Mouse (Mus musculus): Measurements from ENCODE around the gene Hnrnpab. TPM values are rescaled to one million over a fixed set of nuclear protein-coding genes. Genes with fewer than 3 reads are reported as not detected.

The Hnrnpab gene
- total and polyA plus RNA-seq, 3 experiments = 893 to 2,181 (median 1,100) TPM

- H3K79me2 ChIP-seq (replicated peaks; ENCODE audit: control insufficient read depth, extremely low read depth, insufficient read depth, poor library complexity, severe bottlenecking) = peaks cover 28% of the 10 kb centered on the region
- dilution Hi-C loops (cut with MboI; ENCODE audit: extremely low pct_ligation_motif_present, extremely low pct_unique_long_range_greater_than_20kb, low sequenced_read_pairs) = no loop called here
- peak overlapping the region; percentile 63 for H3K27ac ChIP-seq (ENCODE audit: insufficient read depth, low read depth)
- H3K9me3 ChIP-seq (replicated peaks; ENCODE audit: low read length) = no peaks in the 10 kb centered on the region
- peak overlapping the region; percentile 84 for H3K4me2 ChIP-seq (ENCODE audit: insufficient read depth, low read depth, poor library complexity, severe bottlenecking)
- in situ Hi-C loops (cut with MboI; ENCODE audit: low pct_ligation_motif_present, low pct_unique_long_range_greater_than_20kb, low sequenced_read_pairs) = no loop called here
- DNase-seq (ENCODE audit: extremely low read depth) = no peak
- H3K9ac ChIP-seq (ENCODE audit: insufficient read depth, low read depth) = peak overlapping the region; percentile 87
- H3K27me3 ChIP-seq (replicated peaks) = no peaks in the 10 kb centered on the region
- peak overlapping the region; percentile 64 to 93 (median 68) for H3K4me3 ChIP-seq (replicated peaks in 1 of 3; ENCODE audit: low read depth in 2 of 3, low read length in 2 of 3, poor library complexity in 1 of 3)
- H3K4me1 ChIP-seq (ENCODE audit: control insufficient read depth in 1 of 2, insufficient read depth in 2 of 2) = peaks cover 12 to 56% of the 10 kb centered on the region in 2 experiments
- H3K36me3 ChIP-seq (replicated peaks in 1 of 2; ENCODE audit: control insufficient read depth in 1 of 2, insufficient read depth in 1 of 2, low read length in 1 of 2) = peaks cover 39 to 41% of the 10 kb centered on the region in 2 experiments
- TF ChIP-seq KAT2A (IDR thresholded peaks at IDR 0.05; ENCODE audit: insufficient replicate concordance, low read length) = no peak
- no peak for TF ChIP-seq HCFC1 (IDR thresholded peaks at IDR 0.05; ENCODE audit: low read depth, low read length)
- TF ChIP-seq POLR2AphosphoS2 (IDR thresholded peaks at IDR 0.05; ENCODE audit: low read depth, low read length) = no peak
- TF ChIP-seq MAX (IDR thresholded peaks at IDR 0.05; ENCODE audit: low read length) = no peak
- no peak for TF ChIP-seq E2F4 (IDR thresholded peaks at IDR 0.05; ENCODE audit: insufficient replicate concordance, low read depth, low read length)
- no peak for TF ChIP-seq ZNF384 (IDR thresholded peaks at IDR 0.05; ENCODE audit: low read depth, low read length)
- no peak for TF ChIP-seq NELFE (IDR thresholded peaks at IDR 0.05; ENCODE audit: low read depth, low read length)
- TF ChIP-seq NRF1 (IDR thresholded peaks at IDR 0.05; ENCODE audit: low read depth, low read length) = no peak
- no peak for TF ChIP-seq USF2 (conservative IDR thresholded peaks at IDR 0.05; ENCODE audit: low read depth, low read length)
- TF ChIP-seq MXI1 (IDR thresholded peaks at IDR 0.05; ENCODE audit: low read depth, low read length) = no peak
- TF ChIP-seq MAZ (IDR thresholded peaks at IDR 0.05; ENCODE audit: low read depth, low read length) = no peak
- no peak for TF ChIP-seq UBTF (IDR thresholded peaks at IDR 0.05; ENCODE audit: low read depth, low read length)
- TF ChIP-seq TCF12 (IDR thresholded peaks at IDR 0.05; ENCODE audit: low read depth, low read length) = no peak
- no peak for TF ChIP-seq POLR2A (IDR thresholded peaks at IDR 0.05; ENCODE audit: low read depth, low read length)
- no peak for TF ChIP-seq USF1 (IDR thresholded peaks at IDR 0.05; ENCODE audit: low read depth, low read length)
- TF ChIP-seq ZMIZ1 (IDR thresholded peaks at IDR 0.05; ENCODE audit: low read depth, low read length) = no peak
- TF ChIP-seq RAD21 (IDR thresholded peaks at IDR 0.05; ENCODE audit: low read depth, low read length) = no peak
- TF ChIP-seq JUN (IDR thresholded peaks at IDR 0.05; ENCODE audit: insufficient read depth, low read depth, low read length) = no peak
- TF ChIP-seq ZC3H11A (IDR thresholded peaks at IDR 0.05; ENCODE audit: low read depth, low read length) = no peak
- TF ChIP-seq ETS1 (conservative IDR thresholded peaks at IDR 0.05; ENCODE audit: low read depth, low read length) = no peak
These were observed 13.4 kb upstream of the Hnrnpab start for GRCm38 (mm10) chr11:51620084-51620483.

- Histone ChIP-seq H3K4me3 (replicated peaks in 1 of 3; ENCODE audit: low read depth in 2 of 3, low read length in 2 of 3, poor library complexity in 1 of 3) (peak within 1 kb of the TSS; percentile 64 to 93 (median 68)), H3K9me3 (replicated peaks; ENCODE audit: low read length) (no peaks in the 10 kb centered on the region), H3K36me3 (replicated peaks in 1 of 2; ENCODE audit: control insufficient read depth in 1 of 2, insufficient read depth in 1 of 2, low read length in 1 of 2) (peaks cover 34 to 36% of the 10 kb centered on the region in 2 experiments), H3K4me2 (ENCODE audit: insufficient read depth, low read depth, poor library complexity, severe bottlenecking) (peak within 1 kb of the TSS; percentile 84), H3K27ac (ENCODE audit: insufficient read depth, low read depth) (peak within 1 kb of the TSS; percentile 63), H3K9ac (ENCODE audit: insufficient read depth, low read depth) (peak within 1 kb of the TSS; percentile 87), H3K79me2 (replicated peaks; ENCODE audit: control insufficient read depth, extremely low read depth, insufficient read depth, poor library complexity, severe bottlenecking) (peaks cover 28% of the 10 kb centered on the region), H3K27me3 (replicated peaks) (no peaks in the 10 kb centered on the region), H3K4me1 (ENCODE audit: control insufficient read depth in 1 of 2, insufficient read depth in 2 of 2) (peaks cover 15 to 56% of the 10 kb centered on the region in 2 experiments)
- DNase-seq (ENCODE audit: extremely low read depth) = peak; percentile 100
- in situ Hi-C loops (cut with MboI; ENCODE audit: low pct_ligation_motif_present, low pct_unique_long_range_greater_than_20kb, low sequenced_read_pairs) (loop anchor here (10.0 kb wide), 1 partner anchor 65 kb away; the partner anchor contains the start of gene 0610009B22Rik), dilution Hi-C loops (cut with MboI; ENCODE audit: extremely low pct_ligation_motif_present, extremely low pct_unique_long_range_greater_than_20kb, low sequenced_read_pairs) (no loop called here)
- no peak for TF ChIP-seq ZNF384 (IDR thresholded peaks at IDR 0.05; ENCODE audit: low read depth, low read length)
- peak; percentile 90; the same call in 1 of the 2 replicates for TF ChIP-seq RCOR1 (conservative IDR thresholded peaks at IDR 0.05; ENCODE audit: low read depth, low read length)
- TF ChIP-seq MAX (IDR thresholded peaks at IDR 0.05; ENCODE audit: low read length) = peak; percentile 97
- TF ChIP-seq GABPA (IDR thresholded peaks at IDR 0.05; ENCODE audit: insufficient replicate concordance, low read depth, low read length) = no peak
- peak; percentile 47; the same call in 1 of the 2 replicates for TF ChIP-seq TCF12 (IDR thresholded peaks at IDR 0.05; ENCODE audit: low read depth, low read length)
- TF ChIP-seq ZMIZ1 (IDR thresholded peaks at IDR 0.05; ENCODE audit: low read depth, low read length) = peak; percentile 75; the same call in 1 of the 2 replicates
- no peak for TF ChIP-seq PAX5 (IDR thresholded peaks at IDR 0.05; ENCODE audit: low read length)
- TF ChIP-seq MYC (IDR thresholded peaks at IDR 0.05; ENCODE audit: low read depth, low read length) = peak; percentile 99
- TF ChIP-seq UBTF (IDR thresholded peaks at IDR 0.05; ENCODE audit: low read depth, low read length) = no peak
- TF ChIP-seq E2F4 (IDR thresholded peaks at IDR 0.05; ENCODE audit: insufficient replicate concordance, low read depth, low read length) = peak; percentile 94; the same call in 1 of the 2 replicates
- TF ChIP-seq ZC3H11A (IDR thresholded peaks at IDR 0.05; ENCODE audit: low read depth, low read length) = no peak
- peak; percentile 76 for TF ChIP-seq NELFE (IDR thresholded peaks at IDR 0.05; ENCODE audit: low read depth, low read length)
- no peak for TF ChIP-seq EP300 (IDR thresholded peaks at IDR 0.05; ENCODE audit: low read length)
- TF ChIP-seq HCFC1 (IDR thresholded peaks at IDR 0.05; ENCODE audit: low read depth, low read length) = peak; percentile 74
- 0 out of 2 replicates have a peak, but pooled peaks have one; percentile 58 for TF ChIP-seq KAT2A (IDR thresholded peaks at IDR 0.05; ENCODE audit: insufficient replicate concordance, low read length)
- TF ChIP-seq CHD2 (IDR thresholded peaks at IDR 0.05; ENCODE audit: low read length) = peak; percentile 96
- no peak; the same call in 1 of the 2 replicates for TF ChIP-seq NRF1 (IDR thresholded peaks at IDR 0.05; ENCODE audit: low read depth, low read length)
- 0 out of 2 replicates have a peak, but pooled peaks have one; percentile 52 for TF ChIP-seq MAZ (IDR thresholded peaks at IDR 0.05; ENCODE audit: low read depth, low read length)
- no peak for TF ChIP-seq SMC3 (IDR thresholded peaks at IDR 0.05; ENCODE audit: low read depth, low read length)
- TF ChIP-seq JUND (conservative IDR thresholded peaks at IDR 0.05; ENCODE audit: low read depth, low read length) = peak; percentile 31; the same call in 1 of the 2 replicates
These were observed 12.9 kb upstream of the Hnrnpab start, which contains the start of gene Nhp2 for GRCm38 (mm10) chr11:51619409-51620060. Gene Nhp2 (plus strand): TSS chr11:51619735.
